Mouse (Mus musculus): Measurements from ENCODE around the gene Otub1.

DNA sequence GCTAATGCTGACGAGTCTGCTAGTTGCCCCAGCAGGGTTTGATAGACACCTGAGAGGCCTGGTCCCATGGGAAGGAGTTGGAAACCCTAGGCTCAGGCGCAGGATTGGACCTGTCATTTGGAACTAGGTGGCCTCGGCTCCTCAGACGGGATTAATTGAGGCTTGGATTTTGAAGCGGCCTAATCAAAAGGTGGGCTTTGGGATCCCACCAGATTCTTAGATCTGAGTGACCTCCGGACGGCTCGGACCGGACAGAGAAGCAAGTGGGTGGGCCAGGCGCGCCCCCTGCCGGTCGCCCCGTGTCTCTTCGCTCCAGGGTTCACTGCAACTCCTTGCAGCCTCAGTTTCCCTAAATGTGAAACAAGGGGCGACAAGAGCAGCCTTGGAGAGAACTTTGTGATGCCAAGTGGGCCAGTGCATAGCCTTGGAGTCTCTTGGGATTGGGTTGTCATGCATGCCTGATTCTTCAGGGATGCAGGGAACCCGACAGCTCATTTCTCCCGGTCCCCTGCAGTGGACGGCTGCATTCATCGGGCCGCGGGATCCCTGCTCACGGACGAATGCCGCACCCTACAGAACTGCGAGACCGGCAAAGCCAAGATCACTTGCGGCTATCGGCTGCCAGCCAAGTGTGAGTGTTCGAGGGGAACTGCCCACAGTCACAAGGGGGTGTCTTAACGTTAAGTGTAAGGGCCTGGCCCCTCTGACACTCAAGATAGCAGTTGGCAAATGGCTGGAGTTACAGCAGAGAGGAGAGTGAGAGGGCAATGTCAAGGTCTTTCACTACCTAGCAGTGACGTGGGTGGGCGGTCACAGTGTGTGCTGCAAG is 10.0 kb downstream of the Otub1 start:
- TF ChIP-seq CTCF (IDR thresholded peaks at IDR 0.05; ENCODE audit: borderline replicate concordance, insufficient read depth, low read depth, low read length), result peak; percentile 95
- no peak for TF ChIP-seq POLR2A (IDR thresholded peaks at IDR 0.05; ENCODE audit: borderline replicate concordance, insufficient read depth, low read length)

Data from cerebellum, adult 2 months (tissue).